Mouse (Mus musculus): ENCODE results near the gene Rgl1.

GRCm38 (mm10) chr1:152784620-152785019 is 18.5 kb upstream of the Rgl1 start:
- TF ChIP-seq CTCF (IDR thresholded peaks at IDR 0.05; ENCODE audit: low read depth, low read length) (no peak), EP300 (IDR thresholded peaks at IDR 0.05; ENCODE audit: insufficient read depth, low read depth, low read length) (no peak)
